Mouse (Mus musculus) ovary, postnatal 14 days (tissue): ENCODE results near the gene Abhd6.
"Not testable (repeated sequence)": the region's sequence is repeated elsewhere in the genome, so short reads cannot be mapped to it uniquely, and the experiment has no call there.

Experiments
- DNase-seq: peaks from one replicate; pipeline ENCODE4 v3.0.0; 2022; ENCODE audit warnings: low spot score

Abhd6 gene

DNA sequence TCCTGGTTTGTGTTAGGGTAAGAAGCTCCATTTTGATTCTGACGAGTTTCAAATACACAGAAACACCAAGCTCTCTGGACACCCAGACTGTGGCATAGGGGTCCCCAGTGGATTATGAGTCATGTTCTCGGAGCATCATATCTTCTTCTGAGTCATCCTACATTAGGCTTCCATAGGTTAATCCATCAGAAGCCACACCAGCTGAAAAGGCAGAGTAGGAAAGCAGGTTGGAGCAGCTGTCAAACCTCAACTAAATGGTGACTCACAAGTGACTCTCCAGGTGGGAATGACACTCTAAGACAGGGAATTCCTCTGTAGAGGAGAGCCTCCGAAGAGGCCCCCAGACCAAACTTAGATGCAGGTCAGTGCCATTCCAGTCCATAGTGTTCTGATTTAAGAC, 3.7 kb upstream of the Abhd6 start:
- no peak for DNase-seq

DNA sequence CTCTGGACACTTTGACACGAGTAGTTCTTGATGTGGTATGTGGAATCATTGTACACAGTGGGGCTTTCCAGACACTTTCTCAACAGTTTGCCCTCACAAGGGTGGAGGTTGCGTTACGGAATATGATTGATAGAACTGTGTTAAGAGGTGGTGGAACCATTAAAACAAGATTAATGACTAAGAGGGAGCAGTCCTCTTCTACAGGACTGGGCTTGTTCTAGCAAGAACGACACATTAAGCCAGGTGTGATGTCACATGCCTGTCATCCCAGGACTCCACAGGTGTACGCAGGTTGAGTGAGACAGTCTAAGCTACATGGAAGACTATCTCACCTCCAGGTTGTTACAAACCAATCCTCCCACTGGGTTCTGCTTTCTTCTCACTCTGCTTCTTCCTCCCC, 3.3 kb upstream of the Abhd6 start:
- DNase-seq = no peak

DNA sequence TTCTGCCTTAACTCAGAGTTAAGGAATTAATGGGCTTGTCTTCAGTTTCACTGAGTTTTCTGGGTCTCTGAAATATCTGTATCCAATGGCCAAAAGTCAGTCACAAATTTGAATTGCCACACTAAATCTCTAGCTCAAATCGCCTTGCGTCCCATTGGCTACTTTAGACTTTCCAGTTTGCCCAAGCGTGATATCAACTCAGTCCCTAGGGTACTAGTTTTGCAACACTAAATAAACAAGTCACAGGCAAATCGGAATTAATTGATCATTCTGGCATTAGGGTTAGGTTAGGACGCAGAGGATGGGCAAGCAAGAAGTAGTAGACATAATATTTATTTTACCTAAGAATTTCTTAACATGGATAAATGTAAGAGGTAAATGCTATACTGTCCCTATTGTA, 2.5 kb upstream of the Abhd6 start:
- no peak for DNase-seq

DNA sequence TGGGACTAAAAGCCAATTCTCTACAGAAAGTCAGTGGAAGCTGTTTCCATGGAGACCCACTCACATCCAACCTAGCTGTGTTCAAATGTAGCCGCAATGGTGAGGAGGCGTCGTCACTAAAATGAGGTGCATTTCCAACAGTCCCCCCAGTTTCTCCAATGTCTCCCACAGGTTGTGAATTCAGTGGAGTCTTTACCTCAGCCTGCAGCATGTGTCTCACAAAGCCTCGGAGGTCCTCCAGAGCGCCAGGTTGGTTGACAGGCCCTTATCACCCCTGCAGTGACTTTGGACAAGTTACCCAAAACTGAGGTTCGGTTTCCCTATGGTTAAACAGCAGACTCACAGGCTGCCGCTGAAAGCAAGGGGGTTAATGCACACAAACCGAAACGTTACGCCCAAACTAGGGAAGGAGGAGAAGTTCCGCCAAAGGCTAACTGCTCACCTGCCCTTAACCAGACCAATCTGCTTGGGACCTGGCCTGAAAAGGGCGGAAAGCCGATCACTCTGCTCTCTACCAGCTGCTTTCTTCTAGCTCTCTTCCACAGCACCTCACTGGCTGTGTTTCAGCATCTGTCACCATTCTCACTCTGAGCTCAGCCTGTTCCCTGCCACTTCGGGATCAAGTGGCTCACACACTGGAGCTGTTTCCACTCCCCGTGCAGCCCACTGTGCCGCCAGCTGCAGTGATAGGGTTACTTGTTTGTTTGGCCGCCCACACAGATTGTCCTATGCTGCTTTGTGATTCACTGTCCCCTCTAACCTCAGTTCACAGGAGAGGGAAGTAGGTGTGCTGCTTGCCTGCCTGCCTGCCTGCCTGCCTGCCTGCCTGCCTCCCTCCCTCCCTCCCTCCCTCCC, 1.6 kb upstream of the Abhd6 start:
- DNase-seq = no peak

DNA sequence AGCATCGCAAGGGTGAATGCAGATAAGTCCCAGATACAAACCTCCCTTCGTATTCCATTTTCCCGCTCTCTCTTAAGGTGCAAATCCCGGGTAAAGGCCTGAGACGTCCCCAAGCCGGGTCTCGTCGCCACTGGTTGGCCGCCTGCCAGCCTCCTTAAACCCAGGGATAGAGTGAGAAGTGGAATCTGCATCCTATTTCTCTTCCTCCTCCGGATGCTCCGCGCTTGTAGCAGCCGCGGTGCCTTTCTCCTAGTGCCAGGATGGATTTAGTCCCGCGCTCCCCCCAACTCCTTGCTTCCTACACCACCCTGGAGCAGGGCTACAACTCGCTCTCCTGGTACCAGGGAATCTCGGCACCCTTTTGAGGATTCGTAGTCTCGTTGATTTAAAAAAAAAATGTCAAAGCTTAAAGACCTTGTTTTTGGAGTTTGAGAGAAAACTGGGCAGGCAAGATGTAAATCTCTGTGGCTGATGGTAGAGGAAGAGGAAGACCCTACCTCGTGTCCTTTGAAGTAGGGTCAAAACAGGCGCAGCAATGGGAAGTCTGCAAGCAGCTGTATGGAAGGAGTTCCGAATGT, 480 bp downstream of the Abhd6 start:
- DNase-seq = peak; percentile 40

DNA sequence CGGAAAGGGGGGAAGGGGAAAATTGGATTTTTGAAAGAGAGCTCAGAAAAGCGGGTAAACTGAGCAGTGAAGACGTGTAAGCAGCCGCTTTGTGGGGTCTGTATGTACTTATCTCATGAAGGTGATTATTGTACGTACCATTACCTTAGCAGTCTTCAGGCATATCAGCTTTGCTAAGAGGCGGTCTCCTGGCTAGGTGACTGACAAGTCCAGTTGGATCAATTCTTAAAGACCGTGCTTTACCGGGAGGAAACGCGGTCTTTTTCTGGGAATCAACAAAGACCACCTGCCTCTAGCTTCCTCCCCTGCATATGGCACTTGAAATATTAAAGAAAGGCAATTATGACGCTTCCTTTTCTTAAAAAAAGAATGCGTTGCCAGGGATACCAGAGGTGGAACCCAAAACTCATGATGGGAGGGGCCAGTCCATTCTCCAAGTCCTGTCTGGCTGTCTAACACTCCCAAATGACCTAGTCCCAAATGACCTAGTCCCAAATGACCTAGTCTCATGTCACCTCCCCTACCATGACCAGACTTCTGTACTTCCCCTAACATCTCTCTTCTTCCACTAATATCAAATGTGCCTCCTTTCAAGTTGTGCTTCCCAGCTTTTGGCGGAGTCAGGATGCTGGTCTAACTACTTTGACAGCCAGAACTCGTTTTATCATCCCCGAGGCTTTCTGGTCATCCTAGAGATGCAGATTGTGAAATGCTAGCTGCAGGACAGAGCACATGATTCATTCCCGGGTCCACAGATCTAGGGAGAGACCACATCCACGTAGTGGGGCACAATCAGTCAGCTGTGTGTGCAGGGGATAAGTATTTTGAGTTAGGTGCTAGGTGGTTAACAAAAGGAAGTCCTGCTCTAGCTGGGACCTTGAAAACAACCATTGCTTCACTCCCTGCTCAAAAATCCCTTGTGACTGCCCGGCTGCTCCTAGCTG, 1.3 kb downstream of the Abhd6 start:
- no peak for DNase-seq

DNA sequence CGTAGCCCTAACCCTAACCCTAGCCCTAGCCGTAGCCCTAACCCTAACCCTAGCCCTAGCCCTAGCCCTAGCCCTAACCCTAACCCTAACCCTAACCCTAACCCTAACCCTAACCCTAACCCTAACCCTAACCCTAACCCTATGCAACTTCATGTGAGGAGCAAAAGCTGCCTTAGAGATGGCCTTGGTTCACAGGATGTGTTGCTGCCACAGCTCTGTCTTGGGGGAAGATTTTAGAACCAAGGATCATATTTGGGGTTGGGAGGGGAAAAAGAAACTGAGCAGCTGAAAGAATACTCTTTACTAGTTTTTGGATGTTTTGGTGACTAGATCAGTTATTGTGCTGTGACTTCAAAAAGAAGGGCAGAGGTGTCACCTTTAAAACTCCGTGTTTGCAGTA, 3.4 kb downstream of the Abhd6 start:
- not testable (repeated sequence) for DNase-seq

DNA sequence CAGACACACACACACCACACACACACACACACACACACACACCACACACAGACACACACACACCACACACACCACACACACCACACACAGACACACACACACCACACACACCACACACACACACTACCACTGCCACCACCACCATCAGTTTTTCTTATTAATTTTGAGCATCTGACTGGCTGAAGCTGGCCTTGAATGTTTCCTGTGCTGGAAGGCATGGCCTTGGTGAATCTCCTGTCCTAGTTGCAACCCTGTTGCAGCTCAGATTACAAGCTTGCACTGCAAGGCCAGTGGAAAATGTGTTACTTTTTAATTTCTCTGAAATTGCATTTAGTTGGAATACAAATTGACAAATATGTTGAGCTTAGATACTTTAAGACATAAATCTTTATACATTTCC, 4.4 kb downstream of the Abhd6 start:
- DNase-seq = no peak

DNA sequence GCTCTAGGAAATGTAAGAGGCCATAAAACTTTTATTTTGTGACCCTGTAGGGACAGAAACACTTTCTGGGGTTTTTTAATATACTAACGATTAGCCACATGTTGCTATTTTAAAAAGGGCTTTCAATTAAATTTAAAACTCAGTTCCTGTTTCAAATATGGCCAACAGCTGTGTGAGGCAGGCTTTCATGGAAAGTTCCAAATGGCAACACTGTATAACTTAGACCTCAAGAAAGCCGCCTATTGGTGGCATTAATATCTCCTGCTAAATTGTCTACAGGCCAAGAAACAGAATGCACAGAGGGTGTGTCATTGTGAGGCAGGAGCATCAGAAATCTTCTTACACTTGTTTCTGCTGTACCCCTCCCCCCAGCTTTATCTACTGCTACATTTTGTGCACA, 4.8 kb downstream of the Abhd6 start:
- no peak for DNase-seq

DNA sequence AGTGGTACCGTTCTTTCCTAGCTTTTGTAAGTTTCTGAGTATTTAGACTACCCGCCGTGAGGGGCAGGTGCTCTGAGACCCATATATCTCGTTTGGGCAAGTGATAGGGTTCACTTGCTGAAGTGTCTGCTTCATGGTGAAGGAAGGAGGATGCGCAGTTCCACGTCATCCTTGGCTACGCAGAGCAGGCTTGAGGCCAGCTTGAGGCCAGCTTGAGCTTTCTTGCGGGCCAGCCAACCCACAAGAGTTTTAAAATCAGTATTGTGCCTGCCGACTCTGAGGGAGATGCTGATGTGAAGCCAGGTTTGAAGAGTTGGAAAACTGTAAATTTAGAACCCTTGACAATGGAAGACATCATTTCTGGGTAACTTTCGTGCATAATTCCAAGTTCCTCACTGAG, 5.2 kb downstream of the Abhd6 start:
- DNase-seq = no peak

DNA sequence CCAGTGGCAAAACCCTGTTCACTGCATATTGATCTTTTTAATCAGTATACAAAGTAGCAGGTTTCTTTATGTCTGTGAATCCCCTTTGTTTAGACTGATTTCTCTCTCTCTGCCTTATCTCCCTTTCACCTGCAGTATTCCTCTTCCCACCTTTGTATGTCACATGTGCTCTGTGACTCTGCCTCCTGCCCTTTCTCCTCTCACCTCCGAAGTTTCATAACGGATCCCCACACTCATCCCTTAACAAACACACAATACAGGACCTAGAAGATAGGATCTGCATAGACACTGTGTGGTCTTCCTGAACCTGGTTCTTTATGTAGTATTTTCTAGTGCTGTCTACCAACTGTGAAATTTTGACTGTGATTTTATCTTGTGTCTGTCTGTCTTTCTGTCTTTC, 8.6 kb downstream of the Abhd6 start:
- no peak for DNase-seq

DNA sequence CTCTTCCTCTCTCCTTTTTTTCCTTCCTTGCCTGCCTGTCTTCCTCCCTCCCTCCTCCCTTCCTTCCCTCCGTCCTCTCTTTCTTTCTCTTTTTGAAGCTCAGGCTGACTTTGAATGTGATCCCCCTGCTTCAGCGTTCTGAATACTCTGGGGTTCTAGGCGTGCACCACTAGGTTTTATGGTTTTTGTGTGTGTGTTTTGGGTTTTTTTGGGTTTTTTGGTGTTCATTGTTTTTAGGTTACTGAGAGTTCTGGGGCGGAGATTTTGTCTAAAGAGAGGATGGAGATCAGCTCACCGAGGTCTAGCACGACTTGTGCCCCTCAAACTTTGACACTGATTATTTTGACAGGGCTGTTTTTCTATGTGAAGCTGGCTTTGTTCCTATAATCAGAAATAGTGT, 9.2 kb downstream of the Abhd6 start:
- no peak for DNase-seq

DNA sequence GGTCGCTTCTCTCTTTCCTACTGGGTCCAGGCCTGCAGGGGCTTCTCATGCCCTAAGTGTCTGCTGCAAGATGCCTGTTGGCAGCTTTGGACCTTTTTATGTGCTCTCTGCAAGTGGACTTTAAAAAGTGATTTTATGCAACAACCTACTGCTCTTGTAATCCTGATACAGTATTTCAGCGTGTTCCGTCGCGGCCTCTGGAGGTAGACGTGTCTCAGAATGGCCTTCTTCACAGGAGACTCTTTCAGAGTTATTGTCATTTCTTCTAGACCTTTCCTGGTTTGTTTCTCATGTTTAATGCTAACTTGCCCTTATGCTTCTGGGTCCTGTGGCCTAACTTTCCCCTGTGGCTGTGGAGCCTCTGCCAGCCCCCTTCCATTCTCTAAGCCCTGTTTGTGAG, 13.1 kb downstream of the Abhd6 start:
- DNase-seq = no peak

DNA sequence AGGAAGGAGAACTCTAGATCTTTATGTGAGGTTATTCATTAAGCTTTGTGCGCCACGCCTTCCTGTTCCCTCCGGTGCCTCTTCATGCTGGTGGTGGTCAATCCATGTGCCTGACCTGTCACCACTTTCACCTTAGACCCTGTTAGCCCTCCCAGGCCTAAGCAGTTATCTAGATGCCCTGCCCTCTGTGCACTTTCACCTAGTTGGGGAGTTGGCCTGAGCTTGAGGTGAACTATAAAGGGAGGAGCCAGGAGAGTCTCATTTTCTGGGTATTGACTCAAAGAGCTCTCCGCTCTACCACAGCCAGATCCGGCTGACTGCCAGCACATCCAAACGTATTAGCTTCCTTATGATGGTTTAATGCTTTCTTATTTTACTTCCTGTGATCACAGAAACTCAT, 13.6 kb downstream of the Abhd6 start:
- DNase-seq = no peak

DNA sequence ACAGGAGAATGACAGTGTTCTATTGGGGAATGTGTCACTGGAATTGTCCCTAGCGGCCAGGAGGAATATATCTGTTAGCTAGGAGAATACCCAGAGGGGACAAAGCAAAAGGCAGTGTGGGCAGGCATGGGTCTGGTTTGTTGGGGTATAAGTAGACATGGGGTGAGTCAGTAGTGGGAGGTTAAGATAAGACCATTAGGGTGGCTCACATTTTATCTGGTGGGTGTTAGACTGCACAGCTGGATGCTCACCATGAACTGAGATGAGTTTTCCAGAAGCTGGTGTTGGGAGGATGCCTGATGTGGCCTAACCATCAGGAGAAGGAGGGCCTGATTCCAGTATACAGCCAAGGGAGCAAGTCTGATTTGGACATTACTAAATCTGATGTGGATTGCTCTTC, 14.2 kb downstream of the Abhd6 start:
- DNase-seq = no peak

DNA sequence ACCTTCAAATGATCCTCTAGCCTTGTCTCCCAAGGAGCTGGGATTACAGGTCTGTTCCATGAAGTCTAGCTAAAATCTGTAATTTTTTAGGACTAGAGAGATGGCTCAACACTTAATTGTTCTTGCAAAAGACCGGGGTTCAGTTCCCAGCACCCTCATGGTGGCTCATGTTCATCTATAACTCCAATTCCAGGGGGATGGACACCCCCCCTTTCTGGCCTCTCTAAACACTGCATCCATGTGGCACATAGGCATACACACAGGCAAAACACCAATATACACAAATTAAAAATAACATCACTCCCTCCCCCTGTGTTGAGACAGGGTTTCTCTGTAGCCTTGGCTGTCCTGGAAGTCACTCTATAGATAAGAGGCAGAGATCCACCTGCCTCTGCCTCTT, 17.3 kb downstream of the Abhd6 start:
- no peak for DNase-seq

DNA sequence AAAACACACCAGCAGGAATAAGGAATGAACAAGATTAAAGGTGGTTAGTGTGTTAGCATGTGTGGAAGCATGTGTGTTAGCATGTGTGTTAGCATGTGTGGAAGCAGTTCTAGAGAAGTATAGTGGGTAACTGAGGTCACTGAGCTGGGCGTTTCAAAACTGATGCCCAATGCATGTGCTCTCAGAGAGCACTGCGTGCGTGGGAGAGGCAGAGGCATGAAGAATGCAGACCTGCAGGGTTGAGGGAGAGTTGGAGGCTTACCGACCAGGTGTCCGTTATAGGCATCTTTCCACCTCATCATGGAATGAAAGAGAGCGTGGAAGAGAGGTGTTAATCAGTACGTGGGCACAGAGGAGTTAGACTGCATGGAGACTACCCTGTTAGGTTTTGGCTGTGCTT, 17.8 kb downstream of the Abhd6 start:
- DNase-seq = no peak

DNA sequence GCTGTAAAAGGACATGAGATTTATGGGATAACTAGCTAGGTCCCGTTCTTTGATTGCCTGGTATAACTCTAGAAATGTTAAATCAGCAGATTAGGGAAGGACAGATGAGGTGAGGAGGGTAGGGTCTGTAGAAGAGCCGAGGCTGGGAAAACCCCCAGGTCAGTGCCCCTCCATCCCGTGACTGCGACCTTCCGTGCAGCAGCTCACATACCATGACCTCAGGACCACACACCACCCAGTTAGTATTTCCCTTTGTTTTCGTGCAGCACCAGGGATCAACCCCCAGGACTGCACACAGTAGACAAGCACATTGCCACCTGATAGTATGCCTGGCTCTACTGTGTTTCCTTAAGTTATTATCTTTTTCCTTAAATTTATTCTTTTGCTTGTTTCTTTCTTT, 21.8 kb downstream of the Abhd6 start:
- no peak for DNase-seq

DNA sequence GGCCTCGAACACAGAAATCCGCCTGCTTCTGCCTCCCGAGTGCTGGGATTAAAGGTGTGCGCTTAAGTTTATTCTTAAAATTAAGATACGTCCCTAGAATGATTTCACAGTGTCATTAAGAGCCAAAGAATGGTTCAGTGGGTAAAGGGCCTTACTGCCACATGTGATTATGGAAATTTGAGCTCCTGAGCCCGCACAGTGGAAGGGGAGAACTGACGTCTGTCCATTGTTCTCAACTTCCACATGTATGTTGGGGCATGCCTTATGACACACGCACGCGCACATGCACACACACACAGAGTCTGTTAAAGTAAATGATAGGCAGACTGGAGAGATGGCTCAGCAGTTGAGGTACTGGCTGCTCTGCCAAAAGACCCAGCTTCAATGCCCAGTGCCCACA, 22.2 kb downstream of the Abhd6 start:
- no peak for DNase-seq

DNA sequence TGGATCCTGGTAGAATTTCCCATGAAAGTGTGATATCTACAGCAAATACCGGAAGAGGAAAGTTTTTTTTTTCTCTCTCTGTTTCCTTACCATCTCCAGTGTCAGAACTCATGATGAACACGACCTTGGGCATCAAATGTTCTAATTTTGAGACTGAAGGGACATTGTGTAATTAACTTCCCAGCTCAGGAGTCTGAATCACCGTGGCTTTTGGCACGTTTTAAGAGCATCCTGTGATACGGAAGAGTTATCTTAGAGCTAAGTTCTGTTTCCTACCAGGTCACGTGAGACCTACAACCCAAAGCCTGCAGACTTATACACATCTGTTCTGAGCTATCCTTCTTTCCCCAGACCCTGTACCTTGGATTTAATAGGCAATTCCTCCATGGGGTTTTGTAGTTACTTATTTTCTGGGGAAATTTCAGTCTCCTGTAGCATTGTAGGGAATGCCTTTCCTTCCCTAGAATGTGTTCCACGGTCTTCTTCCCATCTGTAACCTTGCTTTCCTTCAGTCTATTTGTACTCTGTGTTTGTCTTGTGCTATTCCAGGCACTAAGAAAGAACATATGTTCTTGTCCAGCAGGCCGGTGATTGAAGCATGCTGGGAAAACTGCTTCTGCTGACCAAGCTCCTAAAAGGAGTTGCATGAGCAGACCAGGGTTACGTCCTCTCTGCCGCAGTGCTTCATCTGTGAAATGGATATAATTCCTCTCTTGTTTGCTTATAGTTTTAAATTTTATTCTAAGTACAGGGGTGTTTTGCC, 24.2 kb downstream of the Abhd6 start:
- DNase-seq = no peak

DNA sequence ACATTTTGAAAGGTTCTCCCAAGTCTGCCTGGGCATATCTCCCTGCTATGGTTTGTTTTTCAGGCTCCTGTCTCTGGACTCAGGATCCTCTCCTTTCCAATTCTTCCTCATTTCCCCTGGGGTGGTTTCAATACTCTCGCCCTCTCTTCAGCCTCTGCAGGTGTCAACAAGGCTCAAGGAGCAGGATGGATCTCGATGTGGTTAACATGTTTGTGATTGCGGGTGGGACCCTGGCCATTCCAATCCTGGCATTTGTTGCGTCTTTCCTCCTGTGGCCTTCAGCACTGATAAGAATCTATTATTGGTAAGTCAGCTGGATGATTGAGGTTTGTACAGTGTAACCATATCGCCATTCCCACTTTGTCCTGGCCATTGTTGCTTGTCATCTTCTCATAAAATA, 25.4 kb downstream of the Abhd6 start:
- no peak for DNase-seq

DNA sequence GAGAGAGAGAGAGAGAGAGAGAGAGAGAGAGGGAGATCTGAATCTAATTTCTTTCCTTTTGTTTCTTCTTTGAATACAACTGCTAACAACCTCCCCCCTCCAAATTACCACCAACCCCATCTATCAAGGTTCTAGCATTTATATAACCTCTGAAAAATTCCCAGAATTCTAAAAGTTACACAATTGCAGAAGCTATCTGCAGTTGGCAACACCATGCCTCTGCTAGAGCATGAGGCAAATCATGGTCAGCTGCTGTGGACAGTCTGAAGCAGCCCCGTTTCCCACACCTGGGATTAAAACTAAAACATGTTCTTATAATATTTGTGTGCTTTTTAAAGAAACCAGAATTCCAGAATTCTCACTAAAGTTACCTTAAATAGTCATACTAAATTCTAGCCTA, 27.1 kb downstream of the Abhd6 start:
- DNase-seq = no peak
